8 mouse cellular contexts compared by ENCODE assay signal in genomic region chr12:85451693-85452491, GRCm38 (mm10). TPM values are rescaled to one million over a fixed set of nuclear protein-coding genes. Genes with fewer than 3 reads are reported as not detected.
A peak's percentile ranks its signal among the peaks of the same experiment; 100 is the strongest.
DNase-seq lines count a peak whose midpoint lies in the region; ATAC-seq lines count a peak whose summit lies in the region.

No protein-coding gene starts in this region.

- peak; percentile 60 for DNase-seq in adrenal gland, postnatal 10 days
- no peak for DNase-seq in adrenal gland, postnatal 4 days (ENCODE audit: low spot score in 2 of 2)
- no peak for DNase-seq in limb, embryonic 10.5 days (ENCODE audit: low spot score)
- DNase-seq in retina, embryonic 14.5 days (ENCODE audit: low spot score) = peak; percentile 31
- no peak for DNase-seq in cerebellum, adult 9-10 months
- DNase-seq in frontal cortex, postnatal 14 days (ENCODE audit: low spot score in 2 of 2) = no peak

- H3K36me3 ChIP-seq in embryonic facial prominence, embryonic 13.5 days = no peaks in the 10 kb centered on the region
- no peaks in the 10 kb centered on the region for H3K36me3 ChIP-seq in limb, embryonic 10.5 days

- peaks cover 46% of the 10 kb centered on the region for H3K4me1 ChIP-seq in embryonic facial prominence, embryonic 13.5 days
- peaks cover 45% of the 10 kb centered on the region for H3K4me1 ChIP-seq in limb, embryonic 10.5 days

- 0 out of 2 replicates have a peak overlapping the region, but pooled peaks have one; percentile 22 for H3K9ac ChIP-seq in embryonic facial prominence, embryonic 13.5 days

- H3K4me3 ChIP-seq in embryonic facial prominence, embryonic 13.5 days = no peak overlapping the region
- H3K4me3 ChIP-seq in limb, embryonic 10.5 days = no peak overlapping the region

- peak overlapping the region; percentile 60 for H3K27ac ChIP-seq in embryonic facial prominence, embryonic 13.5 days
- H3K27ac ChIP-seq in limb, embryonic 10.5 days = peak overlapping the region; percentile 21

- WGBS in embryonic facial prominence, embryonic 13.5 days = 29% methylated on average over 22 of the region's 22 CpGs
- WGBS in limb, embryonic 10.5 days = 38% methylated on average over 22 of the region's 22 CpGs

- no peaks in the 10 kb centered on the region for H3K27me3 ChIP-seq in embryonic facial prominence, embryonic 13.5 days
- H3K27me3 ChIP-seq in limb, embryonic 10.5 days (ENCODE audit: low read depth, poor library complexity, severe bottlenecking) = no peaks in the 10 kb centered on the region

- H3K4me2 ChIP-seq in embryonic facial prominence, embryonic 13.5 days = peak overlapping the region; percentile 36

- no peak for ATAC-seq in embryonic facial prominence, embryonic 13.5 days (ENCODE audit: insufficient number of reproducible peaks, insufficient read depth, low FRiP score, low TSS enrichment, low read depth)
- no peak for ATAC-seq in megakaryocyte-erythroid progenitor cell, adult 5-6 weeks (replicated peaks; ENCODE audit: low FRiP score, low TSS enrichment, poor library complexity, severe bottlenecking)

- H3K9me3 ChIP-seq in embryonic facial prominence, embryonic 13.5 days = no peaks in the 10 kb centered on the region
- no peaks in the 10 kb centered on the region for H3K9me3 ChIP-seq in limb, embryonic 10.5 days (replicated peaks)

RNA-seq across cellular contexts. Expression of gene Fos, which starts 21.8 kb away (rescaled TPM):
- total RNA-seq in adrenal gland, postnatal 10 days (2021) = 10 to 100 TPM in 1 of 2 experiments, 1 to 10 TPM in 1; 5.8 to 25.4 TPM
- 1 to 10 TPM; 6.5 to 8.3 TPM for total RNA-seq in adrenal gland, postnatal 4 days (2021)
- 5.2 and 7.3 TPM in 2 replicates for polyA plus RNA-seq in embryonic facial prominence, embryonic 13.5 days (2015; fragmentation: Nextera tagmentation; extraction: Ambion mirVana)
- polyA plus RNA-seq in limb, embryonic 10.5 days (2016; fragmentation: Nextera tagmentation; extraction: Ambion mirVana) = 0.76 and 0.80 TPM in 2 replicates
- total RNA-seq in megakaryocyte-erythroid progenitor cell, adult 5-6 weeks (2014; fragmentation: Nextera tagmentation) = 2.8 and 16.5 TPM in 2 replicates
- total RNA-seq in megakaryocyte-erythroid progenitor cell, adult 5-6 weeks (2017) = 257 and 293 TPM in 2 replicates

Comparison
In these comparisons a context has a peak if more than half of its experiments do, and no peak if none do; other contexts are left out.
1. DNase-seq: peak in adrenal gland, postnatal 10 days (single experiment) and retina, embryonic 14.5 days (single experiment); none in adrenal gland, postnatal 4 days (0 of 2), limb, embryonic 10.5 days (single experiment), cerebellum, adult 9-10 months (single experiment) and frontal cortex, postnatal 14 days (0 of 2).